Mouse (Mus musculus) megakaryocyte progenitor cell, adult 5-6 weeks (primary cell): Measurements from ENCODE around the gene Cand2. TPM values are rescaled to one million over a fixed set of nuclear protein-coding genes. Genes with fewer than 3 reads are reported as not detected.

Experiments used
- ATAC-seq: replicated peaks from 2 replicates; pipeline ENCODE4 v1.8.0; 2016; ENCODE audit warnings: mild to moderate bottlenecking, moderate TSS enrichment, inconsistent platforms; ENCODE audit not compliant: poor library complexity
- total RNA-seq, 2 experiments: library from RNA; stranded (forward) in 1 of 2; stranded (reverse) in 1 of 2; fragments of 157-497, 149-512 nt in 1 of 2; fragments of 200-1000 nt in 1 of 2; gene quantifications; 2 replicates each; pipeline versions ENCODE4 v1.2.3 to v1.2.4; 2015 to 2017

Cand2 gene
- total RNA-seq, 2 experiments from 2014 or later, result 1.5 to 2.8 TPM

- ATAC-seq, result peak; percentile 71
Measured at GRCm38 (mm10) chr6:115821216-115821993, 47.1 kb downstream of the Cand2 start.

GRCm38 (mm10) chr6:115823850-115824464 is 49.6 kb downstream of the Cand2 start:
- peak; percentile 97 for ATAC-seq

GRCm38 (mm10) chr6:115830779-115831601 is 56.7 kb downstream of the Cand2 start:
- ATAC-seq, result peak; percentile 62

GRCm38 (mm10) chr6:115832152-115832850 is 58.0 kb downstream of the Cand2 start:
- peak; percentile 67 for ATAC-seq

GRCm38 (mm10) chr6:115833861-115834260 is 59.5 kb downstream of the Cand2 start:
- ATAC-seq, result no peak

- ATAC-seq, result peak; percentile 99
Measured at GRCm38 (mm10) chr6:115838161-115838597, 63.8 kb downstream of the Cand2 start, which contains the start of gene Efcab12. Gene Efcab12, minus strand, starts transcription at chr6:115838412.

- 0 out of 2 replicates have a peak, but pooled peaks have one; percentile 8 for ATAC-seq
Measured at GRCm38 (mm10) chr6:115838745-115839144, 64.4 kb downstream of the Cand2 start.

GRCm38 (mm10) chr6:115845006-115845405 is 70.7 kb downstream of the Cand2 start:
- ATAC-seq, result no peak

- peak; percentile 97 for ATAC-seq
Measured at GRCm38 (mm10) chr6:115846640-115847411, 72.5 kb downstream of the Cand2 start.

- no peak for ATAC-seq
Measured at GRCm38 (mm10) chr6:115848598-115849304, 74.4 kb downstream of the Cand2 start.

- ATAC-seq, result no peak
Measured at GRCm38 (mm10) chr6:115852446-115853090, 78.2 kb downstream of the Cand2 start.

- peak; percentile 96 for ATAC-seq
Measured at GRCm38 (mm10) chr6:115853091-115853813, 78.9 kb downstream of the Cand2 start, which contains the start of the genes Mbd4 and Ift122. Gene Mbd4, minus strand, starts transcription at chr6:115853371. Gene Ift122, plus strand, starts transcription at chr6:115853470.

GRCm38 (mm10) chr6:115853985-115854384 is 79.6 kb downstream of the Cand2 start:
- ATAC-seq, result no peak

- ATAC-seq, result no peak
Measured at GRCm38 (mm10) chr6:115854432-115854831, 80.1 kb downstream of the Cand2 start.
